Mouse (Mus musculus): Measurements from ENCODE around the gene Adamtsl1.

Adamtsl1 gene

GRCm38 (mm10) chr4:86189853-86190252, 675.9 kb downstream of the Adamtsl1 start:
- no peak for DNase-seq (ENCODE audit: low read depth, low spot score)

GRCm38 (mm10) chr4:86191195-86191594, 677.2 kb downstream of the Adamtsl1 start:
- DNase-seq (ENCODE audit: low read depth, low spot score) = no peak

- no peak for DNase-seq (ENCODE audit: low read depth, low spot score)
Observed at GRCm38 (mm10) chr4:86201766-86202165, 687.8 kb downstream of the Adamtsl1 start.

- no peak for DNase-seq (ENCODE audit: low read depth, low spot score)
Observed at GRCm38 (mm10) chr4:86203288-86203687, 689.3 kb downstream of the Adamtsl1 start.

GRCm38 (mm10) chr4:86224875-86225274, 710.9 kb downstream of the Adamtsl1 start:
- no peak for DNase-seq (ENCODE audit: low read depth, low spot score)

GRCm38 (mm10) chr4:86227096-86227495, 713.1 kb downstream of the Adamtsl1 start:
- DNase-seq (ENCODE audit: low read depth, low spot score) = no peak

- DNase-seq (ENCODE audit: low read depth, low spot score) = no peak
Observed at GRCm38 (mm10) chr4:86233197-86233596, 719.2 kb downstream of the Adamtsl1 start.

- peak; percentile 28 for DNase-seq (ENCODE audit: low read depth, low spot score)
Observed at GRCm38 (mm10) chr4:86241854-86242424, 728.0 kb downstream of the Adamtsl1 start.

GRCm38 (mm10) chr4:86270085-86270484, 756.1 kb downstream of the Adamtsl1 start:
- DNase-seq (ENCODE audit: low read depth, low spot score) = no peak

GRCm38 (mm10) chr4:86273703-86274355, 759.9 kb downstream of the Adamtsl1 start:
- DNase-seq (ENCODE audit: low read depth, low spot score) = no peak

- DNase-seq (ENCODE audit: low read depth, low spot score) = no peak
Observed at GRCm38 (mm10) chr4:86274663-86275062, 760.7 kb downstream of the Adamtsl1 start.

GRCm38 (mm10) chr4:86276021-86276813, 762.2 kb downstream of the Adamtsl1 start:
- no peak for DNase-seq (ENCODE audit: low read depth, low spot score)

GRCm38 (mm10) chr4:86278546-86278945, 764.6 kb downstream of the Adamtsl1 start:
- DNase-seq (ENCODE audit: low read depth, low spot score) = no peak

GRCm38 (mm10) chr4:86286572-86286971, 772.6 kb downstream of the Adamtsl1 start:
- DNase-seq (ENCODE audit: low read depth, low spot score) = no peak

- no peak for DNase-seq (ENCODE audit: low read depth, low spot score)
Observed at GRCm38 (mm10) chr4:86288264-86288663, 774.3 kb downstream of the Adamtsl1 start.

GRCm38 (mm10) chr4:86289511-86290273, 775.7 kb downstream of the Adamtsl1 start:
- no peak for DNase-seq (ENCODE audit: low read depth, low spot score)

GRCm38 (mm10) chr4:86294828-86295251, 780.9 kb downstream of the Adamtsl1 start:
- DNase-seq (ENCODE audit: low read depth, low spot score) = no peak

- DNase-seq (ENCODE audit: low read depth, low spot score) = no peak
Observed at GRCm38 (mm10) chr4:86301469-86301868, 787.5 kb downstream of the Adamtsl1 start.

- no peak for DNase-seq (ENCODE audit: low read depth, low spot score)
Observed at GRCm38 (mm10) chr4:86302095-86302494, 788.1 kb downstream of the Adamtsl1 start.

GRCm38 (mm10) chr4:86306753-86307152, 792.8 kb downstream of the Adamtsl1 start:
- no peak for DNase-seq (ENCODE audit: low read depth, low spot score)

- no peak for DNase-seq (ENCODE audit: low read depth, low spot score)
Observed at GRCm38 (mm10) chr4:86309178-86309577, 795.2 kb downstream of the Adamtsl1 start.

Measured in WW6 (cell line).